Mouse (Mus musculus) forebrain, postnatal 0 days (tissue): ENCODE data around the gene Rassf4. TPM values are rescaled to one million over a fixed set of nuclear protein-coding genes. Genes with fewer than 3 reads are reported as not detected.

Experiments
- ATAC-seq: fragments of 200-750 bp; cut with Nextera tagmentation; 2 replicates; pipeline ENCODE4 v1.8.0; 2017; ENCODE audit warnings: mild to moderate bottlenecking, moderate library complexity
- DNase-seq: peaks from one replicate; pipeline ENCODE4 v3.0.0-alpha.2; 2015
- H3K27ac ChIP-seq: fragments of 300-500 bp; sonication (generic); 2 replicates; pipeline ENCODE4 v1.5.1; 2014; ENCODE audit warnings: low read depth, mild to moderate bottlenecking, antibody characterized with exemption, low read length, moderate library complexity, mixed read lengths
- H3K27me3 ChIP-seq: fragments of 300-500 bp; sonication (generic); 2 replicates; pipeline ENCODE4 v1.6.1; 2014; ENCODE audit warnings: mild to moderate bottlenecking, low read length, mixed read lengths; ENCODE audit not compliant: insufficient read depth
- H3K36me3 ChIP-seq: fragments of 300-500 bp; sonication (generic); 2 replicates; pipeline ENCODE4 v1.6.1; 2014; ENCODE audit warnings: mild to moderate bottlenecking, moderate library complexity; ENCODE audit not compliant: insufficient read depth
- H3K4me1 ChIP-seq: fragments of 300-500 bp; sonication (generic); 2 replicates; pipeline ENCODE4 v1.6.1; 2014; ENCODE audit warnings: antibody characterized with exemption; ENCODE audit not compliant: insufficient read depth
- H3K4me2 ChIP-seq: fragments of 300-500 bp; sonication (generic); 2 replicates; pipeline ENCODE4 v1.6.1; 2014; ENCODE audit warnings: low read depth, mild to moderate bottlenecking, moderate library complexity
- H3K4me3 ChIP-seq: fragments of 300-500 bp; sonication (generic); 2 replicates; pipeline ENCODE4 v1.5.1; 2014; ENCODE audit warnings: low read depth, low read length, mixed read lengths
- H3K9ac ChIP-seq: fragments of 300-500 bp; sonication (generic); 2 replicates; pipeline ENCODE4 v1.6.1; 2014; ENCODE audit warnings: mild to moderate bottlenecking
- H3K9me3 ChIP-seq: fragments of 300-500 bp; sonication (generic); 2 replicates; pipeline ENCODE4 v1.6.1; 2016; ENCODE audit warnings: low read length
- CTCF ChIP-seq: sonication (generic); IDR thresholded peaks from 2 replicates; pipeline ENCODE4 v1.5.1; 2016; ENCODE audit warnings: antibody characterized with exemption, control low read depth, low read depth
- WGBS: fragments of 180-500 bp; shearing (Covaris S2); extraction: QIAGEN DNeasy Blood & Tissue Kit; methylation state at CpG from one replicate; pipeline ENCODE4 v1.1.7; 2014; 5-methylcytosine and 5-hydroxymethylcytosine counted together
- polyA plus RNA-seq: library from polyadenylated mRNA; unstranded; fragments of >200 nt; fragmentation: Nextera tagmentation; extraction: Ambion mirVana; gene quantifications from 2 replicates; pipeline ENCODE4 v1.2.1, GENCODE M21; 2015
- total RNA-seq: library from RNA; depleted of rRNA; stranded (reverse); fragments of >200 nt; gene quantifications from 2 replicates; pipeline ENCODE4 v1.2.3, GENCODE M21; 2014

Gene Rassf4
- total and polyA plus RNA-seq, 2 experiments from 2014 or later = 2.8 to 6.5 TPM

DNA sequence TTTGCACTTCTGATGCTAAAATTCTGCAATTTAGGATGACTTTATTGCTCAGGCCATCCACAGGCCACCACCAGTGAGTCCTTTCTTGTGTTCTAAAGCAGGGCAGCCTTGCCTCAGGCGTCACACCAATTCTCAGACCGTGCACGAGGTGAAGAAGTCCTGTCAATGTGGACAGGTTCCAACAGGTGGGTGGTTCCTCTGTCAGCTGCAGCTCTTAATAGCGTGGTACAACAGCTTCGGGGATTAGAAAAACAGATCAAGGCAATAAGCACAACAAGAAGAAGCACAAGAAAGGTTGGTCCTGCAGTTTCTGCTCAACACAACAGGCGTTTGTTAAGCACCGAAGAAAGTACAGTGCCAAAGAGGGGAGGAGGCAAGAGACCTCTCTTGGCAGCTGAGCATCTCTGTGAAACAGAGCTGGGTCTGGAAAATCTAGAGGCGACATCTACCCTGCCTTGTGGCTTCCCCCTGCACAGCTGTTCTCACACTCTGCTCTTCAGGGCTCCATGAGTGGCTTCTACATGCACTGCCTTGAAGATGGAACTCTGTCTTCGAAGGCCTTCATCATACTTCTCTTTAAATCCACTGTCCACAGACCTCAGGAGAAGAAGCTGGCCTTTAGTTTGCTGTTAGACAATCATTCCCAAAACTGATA lies 37.0 kb downstream of the Rassf4 start:
- ATAC-seq = no peak
- 84% methylated on average over 9 of the region's 9 CpGs for WGBS
- H3K36me3 ChIP-seq = no peaks in the 10 kb centered on the region
- no peak overlapping the region for H3K4me3 ChIP-seq
- H3K27ac ChIP-seq = no peak overlapping the region
- DNase-seq = no peak
- no peak overlapping the region for H3K9ac ChIP-seq
- no peak for TF ChIP-seq CTCF
- H3K9me3 ChIP-seq = no peaks in the 10 kb centered on the region
- no peak overlapping the region for H3K4me2 ChIP-seq
- H3K27me3 ChIP-seq = no peaks in the 10 kb centered on the region
- H3K4me1 ChIP-seq = no peaks in the 10 kb centered on the region

DNA sequence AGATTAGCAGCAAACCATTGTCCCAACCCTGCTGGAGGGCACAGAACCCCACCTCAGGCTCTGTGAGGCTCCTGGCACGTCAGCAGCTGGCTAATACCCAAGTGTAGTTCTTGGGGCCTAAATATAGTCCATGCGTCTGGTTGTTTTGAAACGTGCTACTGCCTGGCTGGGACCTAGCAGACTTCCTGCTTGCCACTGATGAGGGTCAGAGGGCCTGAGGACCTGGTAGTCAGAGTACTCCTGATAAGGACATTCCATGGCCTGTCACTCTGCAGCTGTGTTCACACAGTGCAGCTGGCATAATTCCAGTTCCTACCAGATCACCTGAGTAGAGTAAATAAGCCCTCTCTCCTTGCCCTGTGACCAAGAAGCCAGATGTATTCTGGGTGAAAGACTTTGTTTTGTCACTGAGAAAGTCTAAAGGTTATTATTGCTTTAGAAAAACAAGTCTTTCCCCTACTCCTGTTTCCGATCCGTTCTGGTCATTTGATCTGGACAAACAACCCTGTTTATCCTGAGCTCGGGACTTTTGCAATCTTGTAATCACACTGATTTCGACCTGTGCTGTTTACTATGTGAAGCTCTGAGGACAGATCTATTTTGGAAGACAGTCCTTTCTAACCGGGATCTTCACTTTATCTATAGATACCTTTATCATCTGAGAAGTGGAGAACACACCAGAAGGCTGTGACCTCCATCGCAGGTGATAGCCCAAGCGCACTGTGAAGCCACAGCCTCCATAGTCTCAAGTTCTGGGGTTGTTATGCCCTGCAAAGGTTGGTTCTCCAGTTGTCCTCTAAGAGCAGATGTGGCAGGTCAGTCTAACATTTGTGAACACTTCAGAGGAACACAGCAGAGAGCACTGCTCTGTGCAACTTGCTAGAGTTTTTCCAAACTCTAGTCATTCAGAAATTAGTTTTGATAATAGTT lies 38.2 kb downstream of the Rassf4 start:
- WGBS = 69% methylated on average over 10 of the region's 10 CpGs
- Histone ChIP-seq H3K9me3 (no peaks in the 10 kb centered on the region), H3K36me3 (no peaks in the 10 kb centered on the region), H3K4me2 (no peak overlapping the region), H3K9ac (no peak overlapping the region), H3K27ac (no peak overlapping the region), H3K27me3 (no peaks in the 10 kb centered on the region), H3K4me1 (no peaks in the 10 kb centered on the region), H3K4me3 (no peak overlapping the region)
- DNase-seq = no peak
- TF ChIP-seq CTCF = no peak
- ATAC-seq = no peak

DNA sequence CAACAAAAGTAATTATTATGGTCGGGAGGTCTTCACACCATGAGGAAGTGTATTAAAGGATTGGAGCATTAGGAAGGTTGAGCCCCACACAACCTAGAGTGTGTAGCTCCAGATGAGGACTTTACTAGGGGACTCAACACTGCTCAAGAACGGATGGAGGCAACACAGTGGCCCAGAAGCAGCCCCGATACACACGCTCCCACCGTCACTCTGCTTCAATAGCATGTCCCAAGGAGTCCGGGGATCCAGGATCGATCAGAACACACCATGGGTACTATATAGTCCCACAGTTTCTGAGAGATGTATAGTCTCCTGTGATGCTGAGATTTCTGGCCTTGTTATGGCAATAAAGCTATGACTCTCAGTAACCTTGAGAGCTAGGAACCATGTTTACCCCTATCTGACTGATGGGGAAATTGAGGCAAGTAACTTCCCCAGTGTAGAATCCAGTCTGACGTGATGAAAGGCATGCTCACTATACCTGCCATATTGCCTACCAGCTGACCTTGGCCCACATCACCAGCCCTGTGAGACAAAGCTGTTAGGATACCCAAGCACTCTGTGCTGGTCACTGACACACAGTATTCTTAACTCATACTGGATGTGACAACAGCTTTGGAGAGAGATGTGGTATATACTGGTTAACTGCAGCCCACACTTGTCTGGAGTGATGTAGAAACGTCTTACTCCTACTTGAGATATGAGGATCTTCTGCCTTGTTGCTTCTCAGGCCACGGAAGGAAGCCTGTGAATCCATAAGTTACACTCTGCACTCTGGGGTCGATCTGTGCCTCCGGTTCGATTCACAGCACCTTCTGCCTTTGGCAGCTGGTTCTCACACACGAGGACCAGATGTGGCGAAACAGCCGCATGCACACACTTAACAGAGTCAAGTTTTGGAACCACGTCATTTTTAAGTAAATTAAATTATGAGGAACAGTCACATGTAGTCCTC lies 39.7 kb downstream of the Rassf4 start:
- Histone ChIP-seq H3K36me3 (no peaks in the 10 kb centered on the region), H3K4me1 (no peaks in the 10 kb centered on the region), H3K9ac (no peak overlapping the region), H3K27ac (no peak overlapping the region), H3K4me2 (no peak overlapping the region), H3K9me3 (no peaks in the 10 kb centered on the region), H3K27me3 (no peaks in the 10 kb centered on the region), H3K4me3 (no peak overlapping the region)
- ATAC-seq (no peak), DNase-seq (no peak)
- TF ChIP-seq CTCF = no peak
- WGBS = 94% methylated on average over 17 of the region's 17 CpGs

DNA sequence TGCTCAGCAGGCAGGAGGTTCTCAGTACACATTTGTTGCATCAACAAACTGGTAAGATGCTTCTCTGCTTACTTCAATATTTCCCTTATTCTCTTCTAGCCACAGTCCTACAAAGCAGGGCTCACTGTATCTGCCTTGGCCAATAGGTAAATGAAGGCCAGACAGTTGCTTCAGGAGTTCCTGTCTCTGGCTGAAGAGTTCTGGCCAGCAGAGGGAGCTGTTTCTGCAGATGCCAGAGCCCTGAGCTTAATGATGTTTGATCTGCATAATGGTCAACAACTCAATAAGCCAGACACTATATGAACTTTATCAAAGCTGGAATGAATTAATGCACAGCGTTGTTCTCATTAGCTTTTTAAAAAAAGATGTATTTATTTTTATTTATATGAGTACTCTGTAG lies 41.6 kb downstream of the Rassf4 start:
- WGBS = 55% methylated on average over 1 of the region's 1 CpGs
- TF ChIP-seq CTCF = peak; percentile 74
- no peak overlapping the region for H3K9ac ChIP-seq

DNA sequence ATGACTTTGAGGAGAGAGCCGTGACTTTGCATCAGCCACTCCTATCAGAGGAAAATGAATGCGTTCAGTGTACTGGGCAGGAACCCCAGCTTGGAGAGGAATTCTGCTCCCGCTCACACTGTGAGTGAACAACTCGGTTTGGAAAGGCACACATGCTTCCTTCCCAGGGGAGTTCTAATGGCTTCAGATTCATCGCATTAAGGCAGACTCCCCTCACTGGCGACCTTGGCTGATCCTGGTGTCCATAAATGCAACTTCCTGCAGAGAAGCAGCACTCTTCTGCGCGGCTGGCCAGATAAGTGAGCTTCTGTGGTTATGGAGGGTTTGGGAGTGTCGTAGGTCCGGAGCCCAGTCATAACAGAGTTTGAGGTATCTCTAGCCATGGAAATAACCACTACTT lies 44.0 kb downstream of the Rassf4 start:
- no peak overlapping the region for H3K4me2 ChIP-seq
- no peak overlapping the region for H3K27ac ChIP-seq
- WGBS = 92% methylated on average over 10 of the region's 10 CpGs

More for the DNA sequence above, 41.6 kb downstream of the Rassf4 start:
- Histone ChIP-seq H3K27ac (no peak overlapping the region), H3K27me3 (no peaks in the 10 kb centered on the region), H3K4me1 (peaks cover 2% of the 10 kb centered on the region; the same call in 1 of the 2 replicates), H3K4me2 (no peak overlapping the region), H3K9me3 (no peaks in the 10 kb centered on the region), H3K36me3 (no peaks in the 10 kb centered on the region), H3K4me3 (no peak overlapping the region)
- ATAC-seq (no peak), DNase-seq (peak; percentile 47)

DNA sequence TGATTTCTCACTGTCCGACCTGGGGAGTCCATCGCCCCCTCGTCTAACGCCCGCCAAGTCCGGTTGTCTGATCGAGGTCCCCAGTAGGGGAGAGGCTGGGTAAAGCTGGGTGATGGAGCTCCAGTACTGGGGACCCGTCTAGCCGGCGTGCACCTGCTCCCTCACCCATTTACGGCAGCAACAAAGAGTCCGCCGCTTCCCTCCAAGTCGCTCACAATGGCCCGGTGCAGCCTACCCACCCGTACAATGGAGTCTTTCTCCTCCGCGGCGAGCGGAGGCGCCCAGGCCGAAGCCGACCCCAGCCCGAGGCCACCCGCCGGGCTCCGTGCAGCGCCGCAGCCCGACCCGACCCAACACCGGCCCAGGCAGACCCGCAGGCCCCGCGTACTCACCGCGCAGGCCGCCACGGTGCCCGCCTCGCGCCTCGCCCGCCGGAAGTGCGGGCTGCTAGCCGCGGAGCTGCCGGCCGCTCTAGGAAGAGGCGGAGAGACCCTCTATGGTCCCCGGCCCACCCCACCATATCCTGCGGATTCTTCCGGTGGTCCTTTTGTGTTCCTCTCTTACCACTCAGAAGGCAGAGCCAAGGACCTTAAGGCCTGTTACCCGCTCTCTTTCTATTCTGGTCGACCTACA lies 45.1 kb downstream of the Rassf4 start, which contains the start of gene Zfp422:
Gene Zfp422, minus strand, starts transcription at position 461 of the 633 bp plus-strand sequence.
- Histone ChIP-seq H3K27me3 (no peaks in the 10 kb centered on the region), H3K36me3 (peaks cover 17% of the 10 kb centered on the region), H3K9ac (peak within 1 kb of the TSS; percentile 99), H3K4me2 (peak within 1 kb of the TSS; percentile 61), H3K27ac (peak within 1 kb of the TSS; percentile 98), H3K9me3 (no peaks in the 10 kb centered on the region), H3K4me1 (peaks cover 3% of the 10 kb centered on the region; the same call in 1 of the 2 replicates), H3K4me3 (peak within 1 kb of the TSS; percentile 88)
- TF ChIP-seq CTCF = no peak
- WGBS = under 1% methylated on average over 51 of the region's 56 CpGs
- peak; percentile 91 for DNase-seq
- peak; percentile 98 for ATAC-seq

More for the DNA sequence above, 44.0 kb downstream of the Rassf4 start:
- Histone ChIP-seq H3K36me3 (peaks cover 10% of the 10 kb centered on the region), H3K4me3 (no peak overlapping the region), H3K4me1 (peaks cover 3% of the 10 kb centered on the region; the same call in 1 of the 2 replicates), H3K27me3 (no peaks in the 10 kb centered on the region), H3K9ac (no peak overlapping the region), H3K9me3 (no peaks in the 10 kb centered on the region)
- ATAC-seq = no peak
- no peak for TF ChIP-seq CTCF
- DNase-seq = no peak
